Mouse (Mus musculus) kidney, adult 18-20 months (tissue): ENCODE data around the gene Nudt19.
"Not testable (repeated sequence)": the region's sequence is repeated elsewhere in the genome, so short reads cannot be mapped to it uniquely, and the experiment has no call there.

Source experiments
- DNase-seq: peaks from one replicate; pipeline ENCODE4 v3.0.0; 2021

Gene Nudt19

GRCm38 (mm10) chr7:35564067-35564865 lies 8.2 kb upstream of the Nudt19 start:
- no peak for DNase-seq

GRCm38 (mm10) chr7:35563071-35563470 lies 7.0 kb upstream of the Nudt19 start:
- no peak for DNase-seq

- DNase-seq = no peak
These were observed 3.7 kb upstream of the Nudt19 start for GRCm38 (mm10) chr7:35559838-35560237.

- no peak for DNase-seq
These were observed 2.6 kb upstream of the Nudt19 start for GRCm38 (mm10) chr7:35558681-35559080.

- no peak for DNase-seq
These were observed 1.5 kb upstream of the Nudt19 start for GRCm38 (mm10) chr7:35557577-35557976.

GRCm38 (mm10) chr7:35556905-35557304 lies 801 bp upstream of the Nudt19 start:
- DNase-seq = no peak

GRCm38 (mm10) chr7:35555224-35556204 lies 590 bp downstream of the Nudt19 start:
- DNase-seq = peak; percentile 87

- DNase-seq = no peak
These were observed 1.4 kb downstream of the Nudt19 start for GRCm38 (mm10) chr7:35554605-35555175.

- peak; percentile 49 for DNase-seq
These were observed 2.1 kb downstream of the Nudt19 start for GRCm38 (mm10) chr7:35553751-35554604.

- peak; percentile 68 for DNase-seq
These were observed 10.2 kb downstream of the Nudt19 start for GRCm38 (mm10) chr7:35545881-35546280.

GRCm38 (mm10) chr7:35537562-35537961 lies 18.5 kb downstream of the Nudt19 start, which contains the start of gene Tdrd12:
Gene Tdrd12 (minus strand): TSS chr7:35537745.
- no peak for DNase-seq

GRCm38 (mm10) chr7:35535750-35536512 lies 20.2 kb downstream of the Nudt19 start:
- no peak for DNase-seq

- not testable (repeated sequence) for DNase-seq
These were observed 25.6 kb downstream of the Nudt19 start for GRCm38 (mm10) chr7:35530544-35530943.

- no peak for DNase-seq
These were observed 26.1 kb downstream of the Nudt19 start for GRCm38 (mm10) chr7:35530026-35530425.

GRCm38 (mm10) chr7:35526795-35527194 lies 29.3 kb downstream of the Nudt19 start:
- no peak for DNase-seq

GRCm38 (mm10) chr7:35501995-35502394 lies 54.1 kb downstream of the Nudt19 start:
- DNase-seq = no peak

GRCm38 (mm10) chr7:35497516-35497915 lies 58.6 kb downstream of the Nudt19 start:
- no peak for DNase-seq
